Mouse (Mus musculus): Measurements from ENCODE around the gene Plekhh3. TPM values are rescaled to one million over a fixed set of nuclear protein-coding genes. Genes with fewer than 3 reads are reported as not detected.

The Plekhh3 gene
- polyA plus RNA-seq, 1 experiment from 2014 or later, result 4.6 TPM

DNA sequence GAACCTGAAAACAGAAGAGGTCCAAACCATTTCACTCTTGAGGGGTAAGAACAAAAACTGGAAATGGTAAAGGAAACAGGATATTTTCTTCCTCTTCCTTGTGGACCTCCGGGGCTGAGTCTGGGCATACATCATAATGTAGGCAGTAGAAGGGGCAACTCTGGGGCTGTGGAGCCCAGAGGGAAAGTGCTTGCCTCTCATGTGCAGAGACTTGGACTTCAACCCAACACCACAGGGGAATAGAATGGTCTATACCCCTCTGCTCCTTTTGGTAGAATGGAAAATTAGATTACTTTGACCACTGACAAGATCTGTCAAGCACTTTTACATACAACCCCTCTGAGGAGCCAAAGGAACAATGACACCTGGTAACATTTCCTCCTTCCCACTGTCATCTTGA is 23.9 kb upstream of the Plekhh3 start:
- Histone ChIP-seq H3K27me3 (replicated peaks; ENCODE audit: control insufficient read depth, insufficient read depth, low read length) (no peaks in the 10 kb centered on the region), H3K27ac (ENCODE audit: low read depth, low read length) (no peak overlapping the region), H3K4me2 (ENCODE audit: low read length) (no peak overlapping the region), H3K9me3 (replicated peaks; ENCODE audit: control insufficient read depth, low read length) (no peaks in the 10 kb centered on the region), H3K4me1 (ENCODE audit: control insufficient read depth, insufficient read depth, low read length) (no peaks in the 10 kb centered on the region; the same call in 1 of the 2 replicates), H3K4me3 (ENCODE audit: low read depth, low read length) (no peak overlapping the region), H3K9ac (ENCODE audit: low read length) (no peak overlapping the region), H3K36me3 (ENCODE audit: control insufficient read depth, insufficient read depth, low read length) (peaks cover 32% of the 10 kb centered on the region)
- DNase-seq (ENCODE audit: low spot score) (no peak), ATAC-seq (no peak)
- 82% methylated on average over 1 of the region's 1 CpGs for WGBS

DNA sequence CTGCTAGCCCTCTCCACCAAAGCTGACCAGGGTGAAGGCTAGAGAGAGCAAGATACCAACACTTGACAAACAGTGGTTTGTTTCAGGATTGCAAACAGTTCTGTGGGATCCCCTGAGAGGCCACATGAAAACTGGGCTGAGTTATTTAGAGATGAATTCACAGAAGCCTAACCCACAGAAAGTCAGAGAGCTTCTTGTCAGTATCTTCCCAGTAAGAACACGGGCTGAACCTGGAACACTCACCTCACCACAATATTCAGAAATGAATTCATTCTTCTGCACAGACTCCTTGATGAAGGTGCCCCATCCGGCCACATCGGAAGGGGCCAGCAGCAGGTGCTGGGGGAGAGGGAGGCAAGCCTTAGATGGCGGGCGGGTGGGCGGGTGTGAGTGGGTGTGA is 23.5 kb upstream of the Plekhh3 start:
- WGBS, result 83% methylated on average over 6 of the region's 6 CpGs
- peaks cover 32% of the 10 kb centered on the region for H3K36me3 ChIP-seq (ENCODE audit: control insufficient read depth, insufficient read depth, low read length)

DNA sequence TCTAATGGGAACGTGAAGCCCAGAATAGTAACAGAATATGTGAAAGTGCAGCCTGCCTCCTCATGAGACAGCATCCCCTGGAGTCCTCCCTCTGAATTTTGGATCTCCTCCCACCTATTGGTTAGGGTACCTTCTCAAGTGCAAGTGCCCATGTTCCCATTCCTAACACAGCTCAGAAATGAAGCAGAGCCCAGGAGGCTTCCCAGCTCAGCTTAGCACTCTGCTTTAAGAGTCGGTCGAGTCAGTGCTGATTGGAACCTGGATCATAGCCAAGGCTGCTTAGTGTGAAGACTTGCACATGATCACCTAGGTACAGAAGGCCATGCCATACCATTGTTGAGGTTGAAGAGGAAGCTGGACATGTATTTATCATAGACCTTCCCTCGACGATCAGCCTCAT is 23.0 kb upstream of the Plekhh3 start:
- H3K4me2 ChIP-seq (ENCODE audit: low read length), result no peak overlapping the region
- H3K9ac ChIP-seq (ENCODE audit: low read length), result no peak overlapping the region
- peaks cover 3% of the 10 kb centered on the region for H3K4me1 ChIP-seq (ENCODE audit: control insufficient read depth, insufficient read depth, low read length)
- H3K36me3 ChIP-seq (ENCODE audit: control insufficient read depth, insufficient read depth, low read length), result peaks cover 29% of the 10 kb centered on the region
- no peak overlapping the region for H3K4me3 ChIP-seq (ENCODE audit: low read depth, low read length)
- ATAC-seq, result no peak
- H3K27me3 ChIP-seq (replicated peaks; ENCODE audit: control insufficient read depth, insufficient read depth, low read length), result no peaks in the 10 kb centered on the region
- H3K9me3 ChIP-seq (replicated peaks; ENCODE audit: control insufficient read depth, low read length), result no peaks in the 10 kb centered on the region
- 66% methylated on average over 5 of the region's 5 CpGs for WGBS
- no peak overlapping the region for H3K27ac ChIP-seq (ENCODE audit: low read depth, low read length)
- DNase-seq (ENCODE audit: low spot score), result no peak

More for the DNA sequence above, 23.5 kb upstream of the Plekhh3 start:
- no peaks in the 10 kb centered on the region for H3K9me3 ChIP-seq (replicated peaks; ENCODE audit: control insufficient read depth, low read length)
- no peak overlapping the region for H3K4me3 ChIP-seq (ENCODE audit: low read depth, low read length)
- H3K9ac ChIP-seq (ENCODE audit: low read length), result no peak overlapping the region
- DNase-seq (ENCODE audit: low spot score), result no peak
- no peak overlapping the region for H3K27ac ChIP-seq (ENCODE audit: low read depth, low read length)
- H3K4me1 ChIP-seq (ENCODE audit: control insufficient read depth, insufficient read depth, low read length), result peaks cover 3% of the 10 kb centered on the region
- H3K27me3 ChIP-seq (replicated peaks; ENCODE audit: control insufficient read depth, insufficient read depth, low read length), result no peaks in the 10 kb centered on the region
- ATAC-seq, result no peak
- no peak overlapping the region for H3K4me2 ChIP-seq (ENCODE audit: low read length)

DNA sequence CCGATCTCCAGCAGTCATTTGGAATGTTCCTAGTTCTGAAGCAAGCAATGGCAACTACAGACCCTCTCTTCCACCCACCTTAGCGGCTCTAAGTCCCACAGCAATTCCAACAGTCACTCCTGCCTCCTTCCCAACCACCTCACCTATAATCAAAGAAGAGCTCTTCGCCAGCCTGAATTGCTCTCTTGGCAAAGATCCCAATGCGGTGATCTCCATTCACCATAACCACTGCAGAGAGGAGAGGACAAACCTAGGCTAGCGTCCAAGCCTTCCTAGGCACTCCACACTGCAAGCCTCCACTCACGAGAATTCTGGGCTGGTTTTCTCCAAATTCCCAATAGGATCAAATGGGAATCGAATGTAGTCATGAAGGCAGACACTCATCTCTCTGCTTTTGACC is 21.9 kb upstream of the Plekhh3 start:
- 81% methylated on average over 7 of the region's 7 CpGs for WGBS
- DNase-seq (ENCODE audit: low spot score), result no peak

DNA sequence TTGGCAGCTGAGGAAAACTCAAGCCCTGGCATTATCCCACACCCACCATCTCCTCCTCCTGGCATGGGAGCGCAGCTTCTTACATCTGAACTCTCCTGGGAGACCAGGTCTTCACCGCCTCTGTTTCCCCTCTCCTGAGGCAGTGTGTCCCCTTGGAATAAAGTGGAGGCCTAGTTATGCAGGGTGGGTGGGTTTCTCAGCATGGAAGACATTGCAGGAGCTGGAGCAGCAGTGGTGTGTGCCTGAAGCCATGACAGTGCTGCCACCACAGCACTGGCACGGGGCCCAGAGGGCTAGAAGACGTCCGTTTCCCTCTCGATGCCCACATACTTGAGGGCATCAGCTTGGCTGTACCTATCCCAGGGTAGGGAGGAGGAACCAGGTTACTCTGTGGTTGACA is 21.5 kb upstream of the Plekhh3 start:
- Histone ChIP-seq H3K36me3 (ENCODE audit: control insufficient read depth, insufficient read depth, low read length) (peaks cover 15% of the 10 kb centered on the region), H3K4me3 (ENCODE audit: low read depth, low read length) (no peak overlapping the region), H3K4me2 (ENCODE audit: low read length) (no peak overlapping the region), H3K27me3 (replicated peaks; ENCODE audit: control insufficient read depth, insufficient read depth, low read length) (no peaks in the 10 kb centered on the region), H3K27ac (ENCODE audit: low read depth, low read length) (no peak overlapping the region), H3K9ac (ENCODE audit: low read length) (no peak overlapping the region), H3K4me1 (ENCODE audit: control insufficient read depth, insufficient read depth, low read length) (peaks cover 3% of the 10 kb centered on the region), H3K9me3 (replicated peaks; ENCODE audit: control insufficient read depth, low read length) (no peaks in the 10 kb centered on the region)
- DNase-seq (ENCODE audit: low spot score) (no peak), ATAC-seq (no peak)
- 86% methylated on average over 6 of the region's 6 CpGs for WGBS

More for the DNA sequence above, 21.9 kb upstream of the Plekhh3 start:
- Histone ChIP-seq H3K4me2 (ENCODE audit: low read length) (no peak overlapping the region), H3K4me1 (ENCODE audit: control insufficient read depth, insufficient read depth, low read length) (peaks cover 3% of the 10 kb centered on the region), H3K9ac (ENCODE audit: low read length) (no peak overlapping the region), H3K9me3 (replicated peaks; ENCODE audit: control insufficient read depth, low read length) (no peaks in the 10 kb centered on the region), H3K36me3 (ENCODE audit: control insufficient read depth, insufficient read depth, low read length) (peaks cover 18% of the 10 kb centered on the region), H3K27ac (ENCODE audit: low read depth, low read length) (no peak overlapping the region), H3K27me3 (replicated peaks; ENCODE audit: control insufficient read depth, insufficient read depth, low read length) (no peaks in the 10 kb centered on the region), H3K4me3 (ENCODE audit: low read depth, low read length) (no peak overlapping the region)
- no peak for ATAC-seq

DNA sequence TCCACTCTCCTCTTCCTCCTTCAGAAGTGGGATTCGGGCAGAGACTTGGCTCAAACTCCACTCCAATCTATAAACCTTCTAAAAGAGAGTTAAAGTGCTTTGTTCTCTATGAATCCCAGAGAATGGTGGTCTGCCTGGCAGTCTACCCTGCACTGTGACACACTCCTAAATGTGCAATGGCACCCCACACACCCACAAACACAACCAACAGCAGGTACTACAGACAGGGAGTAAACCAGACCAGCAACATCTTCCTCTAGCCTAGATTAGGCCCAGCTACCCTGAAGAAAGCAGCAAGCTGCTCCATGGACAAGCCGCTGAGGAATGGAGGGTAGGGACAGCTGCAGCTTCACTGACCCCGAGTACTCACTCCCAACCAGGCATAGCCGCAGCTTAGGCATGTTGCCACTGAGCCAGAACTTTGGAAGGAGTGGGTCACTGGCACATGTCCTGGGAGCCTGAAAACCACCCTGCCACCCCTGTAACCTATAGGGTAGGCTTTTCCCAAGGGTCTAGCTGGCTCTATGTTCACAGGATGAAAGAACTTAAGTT is 20.8 kb upstream of the Plekhh3 start:
- no peak overlapping the region for H3K9ac ChIP-seq (ENCODE audit: low read length)
- H3K9me3 ChIP-seq (replicated peaks; ENCODE audit: control insufficient read depth, low read length), result no peaks in the 10 kb centered on the region
- peaks cover 14% of the 10 kb centered on the region for H3K36me3 ChIP-seq (ENCODE audit: control insufficient read depth, insufficient read depth, low read length)
- H3K27me3 ChIP-seq (replicated peaks; ENCODE audit: control insufficient read depth, insufficient read depth, low read length), result no peaks in the 10 kb centered on the region
- DNase-seq (ENCODE audit: low spot score) (no peak), ATAC-seq (no peak)
- H3K4me1 ChIP-seq (ENCODE audit: control insufficient read depth, insufficient read depth, low read length), result peaks cover 3% of the 10 kb centered on the region
- no peak overlapping the region for H3K4me3 ChIP-seq (ENCODE audit: low read depth, low read length)
- H3K27ac ChIP-seq (ENCODE audit: low read depth, low read length), result no peak overlapping the region
- H3K4me2 ChIP-seq (ENCODE audit: low read length), result no peak overlapping the region
- WGBS, result 79% methylated on average over 4 of the region's 4 CpGs

DNA sequence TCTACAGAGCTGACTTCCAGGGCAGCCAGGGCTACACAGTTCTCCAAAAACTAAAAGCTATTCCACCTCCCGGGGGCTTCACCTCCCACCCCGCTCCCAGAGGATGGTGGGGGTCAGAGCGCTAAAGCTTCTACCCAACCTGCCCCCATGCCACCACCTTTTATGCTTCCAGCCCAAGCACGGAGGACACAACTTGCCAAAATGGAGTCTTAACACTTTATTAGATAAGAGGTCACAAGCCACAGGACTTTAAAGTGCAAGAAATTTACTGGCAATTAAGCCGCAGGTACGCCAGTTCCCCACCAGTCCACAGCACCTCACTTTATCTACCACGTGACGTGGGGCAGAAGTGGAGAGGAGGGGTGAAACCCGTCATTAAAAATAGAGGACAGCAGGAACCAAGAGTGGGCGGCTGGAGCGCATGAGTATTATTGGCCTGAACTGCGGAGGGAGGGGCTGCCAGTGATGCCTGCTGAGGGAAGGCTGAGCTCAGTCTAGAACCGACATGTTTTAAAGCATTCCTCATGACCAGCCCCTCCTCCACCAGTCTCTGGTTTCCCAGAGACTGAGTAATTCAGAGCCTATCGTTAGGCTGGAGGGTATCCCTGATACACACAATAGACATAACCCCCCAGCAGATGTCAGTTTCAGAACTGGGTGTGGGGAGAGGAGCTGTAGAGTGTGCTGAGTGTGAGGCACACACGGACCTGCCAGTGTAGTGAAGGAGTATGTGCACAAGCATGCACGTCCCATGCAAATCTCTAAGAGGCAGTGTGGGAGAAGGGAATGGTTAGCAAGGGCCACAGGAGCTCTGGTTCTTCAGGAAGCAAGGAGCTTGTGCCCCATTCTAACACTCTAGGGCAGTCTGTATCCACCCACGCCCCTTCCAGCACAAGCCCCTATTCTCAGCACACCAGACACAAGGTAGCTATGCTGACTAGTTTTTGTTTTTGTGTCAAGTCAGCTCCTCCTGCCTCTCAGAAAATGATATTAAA is 20.1 kb upstream of the Plekhh3 start:
- Histone ChIP-seq H3K9me3 (replicated peaks; ENCODE audit: control insufficient read depth, low read length) (no peaks in the 10 kb centered on the region), H3K36me3 (ENCODE audit: control insufficient read depth, insufficient read depth, low read length) (peaks cover 9% of the 10 kb centered on the region), H3K4me1 (ENCODE audit: control insufficient read depth, insufficient read depth, low read length) (peaks cover 3% of the 10 kb centered on the region), H3K4me2 (ENCODE audit: low read length) (no peak overlapping the region), H3K27ac (ENCODE audit: low read depth, low read length) (no peak overlapping the region), H3K27me3 (replicated peaks; ENCODE audit: control insufficient read depth, insufficient read depth, low read length) (no peaks in the 10 kb centered on the region), H3K4me3 (ENCODE audit: low read depth, low read length) (no peak overlapping the region), H3K9ac (ENCODE audit: low read length) (no peak overlapping the region)
- ATAC-seq, result no peak
- 56% methylated on average over 17 of the region's 17 CpGs for WGBS
- DNase-seq (ENCODE audit: low spot score), result no peak

DNA sequence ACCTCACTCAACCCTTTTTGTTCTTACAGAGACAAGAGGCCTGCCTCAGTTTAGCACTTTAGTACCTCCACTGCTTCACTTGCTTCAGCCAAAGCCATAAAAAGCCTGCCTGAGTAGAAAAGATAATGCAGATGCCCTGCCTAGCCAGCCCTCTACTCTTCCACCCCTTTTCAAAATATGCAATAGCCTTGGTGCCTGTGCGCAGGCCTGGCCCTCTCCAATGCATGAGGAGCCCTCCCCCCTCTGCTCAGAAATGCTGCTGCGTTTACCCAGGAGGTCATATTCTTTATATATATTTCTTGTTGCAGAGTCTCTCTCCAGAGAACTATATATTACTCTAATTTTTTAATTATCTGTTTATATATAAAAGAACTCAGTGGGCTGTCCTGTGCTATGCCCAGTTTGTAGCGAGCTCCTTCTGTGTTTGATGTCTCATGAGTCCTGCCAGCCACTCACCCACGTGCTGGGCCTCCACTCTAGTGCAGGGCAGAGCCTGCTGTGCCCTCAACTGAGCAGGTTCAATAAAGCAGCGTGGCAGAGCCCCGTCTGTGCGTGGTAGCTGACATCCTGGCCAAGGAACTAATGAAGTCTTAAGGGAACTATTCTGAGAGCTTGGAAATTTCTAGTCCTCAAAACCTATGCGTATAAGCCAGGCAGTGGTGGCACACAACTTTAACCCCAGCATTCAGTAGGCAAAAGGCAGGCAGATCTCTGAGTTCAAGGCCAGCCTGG is 19.2 kb upstream of the Plekhh3 start:
- peak overlapping the region; percentile 21; the same call in 1 of the 2 replicates for H3K9ac ChIP-seq (ENCODE audit: low read length)
- 54% methylated on average over 8 of the region's 8 CpGs for WGBS
- no peak overlapping the region for H3K4me2 ChIP-seq (ENCODE audit: low read length)
- no peaks in the 10 kb centered on the region for H3K9me3 ChIP-seq (replicated peaks; ENCODE audit: control insufficient read depth, low read length)
- no peaks in the 10 kb centered on the region for H3K27me3 ChIP-seq (replicated peaks; ENCODE audit: control insufficient read depth, insufficient read depth, low read length)
- peak overlapping the region; percentile 71 for H3K27ac ChIP-seq (ENCODE audit: low read depth, low read length)
- ATAC-seq, result peak; percentile 46; the same call in 1 of the 2 replicates
- peaks cover 3% of the 10 kb centered on the region for H3K4me1 ChIP-seq (ENCODE audit: control insufficient read depth, insufficient read depth, low read length)
- H3K4me3 ChIP-seq (ENCODE audit: low read depth, low read length), result no peak overlapping the region
- DNase-seq (ENCODE audit: low spot score), result no peak
- peaks cover 9% of the 10 kb centered on the region for H3K36me3 ChIP-seq (ENCODE audit: control insufficient read depth, insufficient read depth, low read length)

Measured in forebrain, embryonic 14.5 days (tissue).